Mouse (Mus musculus) kidney, embryonic 16.5 days (tissue): Measurements from ENCODE around the gene Gata1. TPM values are rescaled to one million over a fixed set of nuclear protein-coding genes. Genes with fewer than 3 reads are reported as not detected.
"Not testable (repeated sequence)": the region's sequence is repeated elsewhere in the genome, so short reads cannot be mapped to it uniquely, and the experiment has no call there.

Experiments
- ATAC-seq: fragments of 200-750 bp; cut with Nextera tagmentation; 2 replicates; pipeline ENCODE4 v1.8.0; 2017; ENCODE audit warnings: moderate TSS enrichment; ENCODE audit not compliant: low FRiP score, low TSS enrichment
- H3K27ac ChIP-seq: fragments of 300-500 bp; sonication (generic); 2 replicates; pipeline ENCODE4 v1.5.1; 2014; ENCODE audit warnings: low read length
- H3K27me3 ChIP-seq: fragments of 300-500 bp; sonication (generic); 2 replicates; pipeline ENCODE4 v1.6.1; 2014; ENCODE audit warnings: low read length, control low read depth, mixed read lengths; ENCODE audit not compliant: insufficient read depth
- H3K36me3 ChIP-seq: fragments of 300-500 bp; sonication (generic); 2 replicates; pipeline ENCODE4 v1.6.1; 2014; ENCODE audit warnings: low read length, control low read depth, mixed read lengths; ENCODE audit not compliant: insufficient read depth
- H3K4me1 ChIP-seq: fragments of 300-500 bp; sonication (generic); 2 replicates; pipeline ENCODE4 v1.6.1; 2014; ENCODE audit warnings: low read length, control low read depth, mixed read lengths; ENCODE audit not compliant: insufficient read depth
- H3K4me2 ChIP-seq: fragments of 300-500 bp; sonication (generic); replicated peaks from 2 replicates; pipeline ENCODE4 v1.6.1; 2014; ENCODE audit warnings: low read depth, low read length
- H3K4me3 ChIP-seq: fragments of 300-500 bp; sonication (generic); 2 replicates; pipeline ENCODE4 v1.5.1; 2014; ENCODE audit warnings: mild to moderate bottlenecking, low read length
- H3K9ac ChIP-seq: fragments of 300-500 bp; sonication (generic); replicated peaks from 2 replicates; pipeline ENCODE4 v1.6.1; 2014; ENCODE audit warnings: low read length
- H3K9me3 ChIP-seq: fragments of 300-500 bp; sonication (generic); 2 replicates; pipeline ENCODE4 v1.6.1; 2016; ENCODE audit warnings: low read length, control low read depth
- WGBS: fragments of 180-500 bp; shearing (Covaris S2); extraction: QIAGEN DNeasy Blood & Tissue Kit; methylation state at CpG from one replicate; pipeline ENCODE4 v1.1.7; 2014; 5-methylcytosine and 5-hydroxymethylcytosine counted together
- polyA plus RNA-seq: library from polyadenylated mRNA; unstranded; fragments of >200 nt; fragmentation: Nextera tagmentation; extraction: Ambion mirVana; gene quantifications from 2 replicates; pipeline ENCODE4 v1.2.1, GENCODE M21; 2015

The Gata1 gene
- 0.58 and 0.69 TPM in 2 replicates for polyA plus RNA-seq

DNA sequence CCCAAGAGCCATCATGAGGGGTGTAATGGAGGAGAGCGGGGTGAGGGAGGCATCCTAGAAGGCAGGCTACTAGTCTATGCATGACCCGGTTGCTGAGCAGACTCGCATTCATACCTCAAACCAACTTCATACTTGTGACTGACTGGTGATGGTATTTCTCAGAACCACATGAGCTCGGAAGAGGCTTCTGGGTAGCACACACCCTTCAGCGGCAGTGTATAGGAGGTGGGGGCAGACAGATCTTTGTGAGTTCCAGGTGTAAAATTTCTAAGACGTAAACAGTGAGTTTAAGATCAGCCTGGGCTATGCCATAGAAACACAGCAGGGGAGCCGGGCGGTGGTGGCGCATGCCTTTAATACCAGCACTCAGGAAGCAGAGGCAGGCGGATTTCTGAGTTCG, at the start of gene Gata1:
Gene Gata1 (minus strand): TSS at position 180 of the 400 bp plus-strand sequence.
- Histone ChIP-seq H3K9ac (no peak within 1 kb of the TSS), H3K27me3 (no peaks in the 10 kb centered on the region), H3K4me2 (no peak within 1 kb of the TSS), H3K27ac (no peak within 1 kb of the TSS), H3K9me3 (no peaks in the 10 kb centered on the region), H3K4me3 (no peak within 1 kb of the TSS), H3K36me3 (no peaks in the 10 kb centered on the region), H3K4me1 (no peaks in the 10 kb centered on the region)
- ATAC-seq: no peak
- WGBS: 90% methylated on average over 11 of the region's 11 CpGs

DNA sequence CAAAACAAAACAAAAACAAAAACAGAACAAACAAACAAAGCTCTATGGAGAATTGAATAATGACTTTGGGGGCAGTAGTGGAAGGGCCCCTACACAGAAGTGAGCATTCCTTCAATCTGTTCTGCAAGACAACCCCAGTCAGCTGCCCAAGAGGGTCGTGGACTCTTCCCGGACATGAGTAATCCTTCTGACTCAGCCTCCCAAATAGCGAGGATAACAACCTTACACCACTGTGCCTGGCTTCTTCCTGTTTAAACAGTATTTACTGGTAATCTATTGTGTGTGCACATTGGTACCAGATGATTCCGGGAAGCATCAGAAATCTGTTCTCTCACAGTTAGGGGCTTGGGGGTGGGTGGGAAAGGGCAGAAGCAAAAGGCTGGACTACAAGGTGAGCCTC, 48.9 kb upstream of the Gata1 start:
- no peaks in the 10 kb centered on the region for H3K36me3 ChIP-seq
- WGBS: 65% methylated on average over 4 of the region's 4 CpGs
- no peak for ATAC-seq
- no peak overlapping the region for H3K27ac ChIP-seq
- no peaks in the 10 kb centered on the region for H3K4me1 ChIP-seq
- H3K4me3 ChIP-seq: no peak overlapping the region
- H3K27me3 ChIP-seq: no peaks in the 10 kb centered on the region
- no peaks in the 10 kb centered on the region for H3K9me3 ChIP-seq
- H3K4me2 ChIP-seq: no peak overlapping the region
- no peak overlapping the region for H3K9ac ChIP-seq

DNA sequence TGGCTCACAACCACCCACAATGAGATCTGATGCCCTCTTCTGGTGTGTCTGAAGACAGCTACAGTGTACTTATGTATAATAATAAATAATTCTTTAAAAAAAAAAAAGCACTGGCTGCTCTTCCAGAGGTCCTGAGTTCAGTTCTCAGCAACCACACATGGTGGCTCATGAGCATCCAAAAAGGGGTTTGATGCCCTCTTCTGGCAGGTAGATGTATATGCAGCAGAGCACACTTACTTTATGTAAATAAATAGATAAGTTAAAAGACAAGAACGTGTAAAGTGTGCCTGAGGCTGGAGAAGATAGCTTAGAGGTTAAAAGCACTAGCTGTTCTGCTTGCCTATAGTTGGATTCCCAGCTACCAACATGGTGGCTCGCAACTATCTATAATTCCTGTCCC, 46.9 kb upstream of the Gata1 start:
- 74% methylated on average over 2 of the region's 2 CpGs for WGBS
- Histone ChIP-seq H3K4me1 (no peaks in the 10 kb centered on the region), H3K27ac (no peak overlapping the region), H3K4me3 (no peak overlapping the region), H3K27me3 (no peaks in the 10 kb centered on the region), H3K9me3 (no peaks in the 10 kb centered on the region), H3K36me3 (no peaks in the 10 kb centered on the region), H3K9ac (no peak overlapping the region), H3K4me2 (no peak overlapping the region)
- ATAC-seq: no peak

DNA sequence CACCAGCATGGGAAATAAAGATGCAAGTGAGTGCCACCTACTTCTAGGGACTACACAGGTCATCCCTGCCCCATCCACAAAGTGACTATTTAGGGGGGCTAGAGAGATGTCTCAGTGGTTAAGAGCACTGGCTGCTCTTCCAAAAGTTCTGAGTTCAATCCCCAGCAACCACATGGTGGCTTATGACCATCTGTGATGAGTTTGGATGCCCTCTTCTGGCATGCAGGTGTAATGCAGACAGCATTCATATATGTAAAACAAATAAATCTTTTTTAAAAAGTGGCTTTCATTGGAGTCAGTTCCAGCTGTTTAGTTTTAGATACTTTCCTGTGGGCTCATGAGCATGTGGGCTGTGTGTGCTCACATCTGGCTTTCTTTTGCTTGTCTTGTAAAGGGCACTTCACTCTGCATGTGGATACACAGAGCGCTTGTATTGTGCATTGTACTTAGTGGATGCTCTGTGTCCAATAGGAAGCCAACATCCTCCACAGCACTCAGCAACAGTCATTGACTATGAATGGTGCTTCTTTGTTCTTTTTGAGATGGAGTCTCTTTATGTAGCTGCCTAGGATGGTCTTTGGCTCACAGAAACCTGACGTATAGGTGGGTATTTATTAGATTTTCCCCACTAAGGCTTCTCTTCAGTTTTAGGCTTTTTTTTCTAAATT, 42.4 kb upstream of the Gata1 start:
- WGBS: 91% methylated on average over 2 of the region's 2 CpGs
- no peaks in the 10 kb centered on the region for H3K4me1 ChIP-seq
- H3K4me3 ChIP-seq: no peak overlapping the region
- H3K27me3 ChIP-seq: no peaks in the 10 kb centered on the region
- H3K27ac ChIP-seq: no peak overlapping the region
- no peak overlapping the region for H3K4me2 ChIP-seq
- no peak for ATAC-seq
- no peaks in the 10 kb centered on the region for H3K9me3 ChIP-seq
- no peak overlapping the region for H3K9ac ChIP-seq
- H3K36me3 ChIP-seq: no peaks in the 10 kb centered on the region

DNA sequence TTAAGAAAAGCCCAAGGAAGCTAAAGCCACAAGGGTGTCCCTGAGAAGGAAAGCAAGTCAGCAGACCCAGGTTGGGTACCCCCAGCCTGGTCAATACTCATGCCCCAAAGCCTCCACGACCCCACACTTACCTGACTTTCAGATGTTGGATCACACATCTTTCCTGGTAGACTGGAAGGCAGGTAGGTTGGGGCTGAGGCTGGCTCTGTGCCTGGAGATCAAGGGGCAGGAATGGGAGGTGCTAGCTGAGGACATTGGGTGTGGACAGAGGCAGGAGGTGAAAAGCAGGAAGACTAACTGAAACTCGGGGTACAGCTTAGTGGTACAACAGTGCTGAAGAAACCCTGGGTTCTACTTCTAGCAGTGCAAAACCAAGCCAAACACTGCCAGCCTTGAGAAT, 40.4 kb upstream of the Gata1 start, which contains the start of gene Glod5:
Gene Glod5 (minus strand): TSS at position 207 of the 400 bp plus-strand sequence.
- H3K4me1 ChIP-seq: no peaks in the 10 kb centered on the region
- ATAC-seq: no peak
- no peaks in the 10 kb centered on the region for H3K27me3 ChIP-seq
- no peak within 1 kb of the TSS for H3K9ac ChIP-seq
- H3K27ac ChIP-seq: no peak within 1 kb of the TSS
- H3K4me3 ChIP-seq: no peak within 1 kb of the TSS
- H3K36me3 ChIP-seq: no peaks in the 10 kb centered on the region
- WGBS: 70% methylated on average over 2 of the region's 2 CpGs
- no peak within 1 kb of the TSS for H3K4me2 ChIP-seq
- H3K9me3 ChIP-seq: no peaks in the 10 kb centered on the region

DNA sequence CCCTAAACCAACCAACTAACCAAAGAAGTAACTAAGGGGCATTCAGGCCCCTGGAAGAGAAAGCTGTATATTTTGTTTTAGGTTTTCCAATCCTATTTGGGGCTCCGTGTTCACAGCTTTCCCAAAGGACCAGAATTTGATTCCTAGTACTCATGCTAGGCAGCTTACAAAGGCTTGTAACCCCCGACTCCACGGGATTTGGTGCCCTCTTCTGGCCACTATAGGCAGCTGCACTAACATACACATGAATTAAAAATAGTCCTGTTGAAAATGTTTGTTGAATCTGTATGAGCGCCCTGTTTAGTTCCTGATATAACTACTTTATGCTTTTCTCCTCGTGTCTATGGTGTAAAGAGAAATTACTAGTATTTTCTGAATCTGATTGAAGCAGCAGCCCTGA, 39.3 kb upstream of the Gata1 start:
- no peaks in the 10 kb centered on the region for H3K36me3 ChIP-seq
- ATAC-seq: no peak
- H3K4me2 ChIP-seq: no peak overlapping the region
- no peaks in the 10 kb centered on the region for H3K27me3 ChIP-seq
- no peak overlapping the region for H3K9ac ChIP-seq
- no peaks in the 10 kb centered on the region for H3K4me1 ChIP-seq
- no peak overlapping the region for H3K27ac ChIP-seq
- no peaks in the 10 kb centered on the region for H3K9me3 ChIP-seq
- WGBS: 14% methylated on average over 5 of the region's 5 CpGs
- H3K4me3 ChIP-seq: no peak overlapping the region

DNA sequence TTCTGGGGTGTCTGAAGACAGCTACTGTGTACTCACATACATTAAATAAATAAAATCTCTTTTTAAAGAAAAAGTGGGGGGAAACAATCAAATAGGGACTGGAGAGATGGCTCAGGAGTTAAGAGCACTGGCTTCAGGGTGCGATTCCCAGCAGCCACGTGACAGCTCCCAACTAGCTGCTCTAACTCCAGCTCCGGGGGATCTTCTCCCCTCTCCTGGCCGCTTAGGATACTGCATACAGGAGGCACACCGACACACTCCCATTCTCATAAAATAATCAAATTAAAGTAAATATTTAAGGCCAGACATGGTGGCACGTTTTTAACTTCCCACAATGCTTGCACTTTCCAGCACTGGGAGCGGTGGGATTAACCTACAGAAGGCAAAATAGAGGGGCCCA, 37.8 kb upstream of the Gata1 start:
- H3K27ac ChIP-seq, H3K4me3 ChIP-seq, H3K4me1 ChIP-seq, H3K36me3 ChIP-seq, ATAC-seq, H3K9me3 ChIP-seq, H3K9ac ChIP-seq, H3K27me3 ChIP-seq, H3K4me2 ChIP-seq: not testable (repeated sequence)
- WGBS: 31% methylated on average over 7 of the region's 7 CpGs

DNA sequence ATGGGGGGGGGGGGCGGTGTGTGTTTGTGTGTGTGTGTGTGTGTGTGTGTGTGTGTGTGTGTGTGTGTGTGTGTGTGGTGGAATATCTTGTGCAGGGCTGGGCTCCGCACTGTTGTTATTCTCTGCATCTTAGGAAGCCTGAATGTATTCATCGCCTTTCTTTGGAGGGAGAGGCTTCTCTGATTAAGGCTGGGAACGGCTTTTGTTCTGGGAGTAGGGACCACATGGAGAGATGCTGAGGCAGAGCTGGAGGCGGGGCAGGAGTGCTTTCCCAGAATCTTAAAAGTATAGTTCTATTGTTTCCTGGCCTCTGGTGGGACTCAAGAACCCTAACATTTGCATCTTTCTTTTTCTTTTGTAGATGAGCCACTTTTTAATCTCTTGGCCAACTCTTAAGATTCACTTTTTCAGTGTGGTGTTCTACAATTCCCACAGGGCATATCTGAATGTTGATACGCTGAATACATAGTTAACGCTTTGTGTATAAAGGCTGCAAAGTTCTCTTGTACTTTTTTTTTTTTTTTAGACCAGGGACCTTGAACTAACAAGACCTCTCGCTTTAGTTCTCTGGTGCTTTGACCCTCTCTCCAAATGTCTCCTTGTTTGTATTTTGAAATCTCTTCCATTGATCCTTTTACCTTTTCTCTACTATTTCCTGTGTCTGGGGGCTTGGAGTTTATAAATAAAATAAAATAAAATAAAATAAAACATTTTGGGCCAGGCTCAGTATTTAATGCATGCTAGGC, 35.9 kb upstream of the Gata1 start:
- no peak overlapping the region for H3K27ac ChIP-seq
- H3K4me3 ChIP-seq: no peak overlapping the region
- no peak overlapping the region for H3K9ac ChIP-seq
- no peaks in the 10 kb centered on the region for H3K9me3 ChIP-seq
- no peak for ATAC-seq
- no peaks in the 10 kb centered on the region for H3K27me3 ChIP-seq
- no peak overlapping the region for H3K4me2 ChIP-seq
- H3K4me1 ChIP-seq: no peaks in the 10 kb centered on the region
- H3K36me3 ChIP-seq: no peaks in the 10 kb centered on the region
- WGBS: 39% methylated on average over 8 of the region's 8 CpGs

DNA sequence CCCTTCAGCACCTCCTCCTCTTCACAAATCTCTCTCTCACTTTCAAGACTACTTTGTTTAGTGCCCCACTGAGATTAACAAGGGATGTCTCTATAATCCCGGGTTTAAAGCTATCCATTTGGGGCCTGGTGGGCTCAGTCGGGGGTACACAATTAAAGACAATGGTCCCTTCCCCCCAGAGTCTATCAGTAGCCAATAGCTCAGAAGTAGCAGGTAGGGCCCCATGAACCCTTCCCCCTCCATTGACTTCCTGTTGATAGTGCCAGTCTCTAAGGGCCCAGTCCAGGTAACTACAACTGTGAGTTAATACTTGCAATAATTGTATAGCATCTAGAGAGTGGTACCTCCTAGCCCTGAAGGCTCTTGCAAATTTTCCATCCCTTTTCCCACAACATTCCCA, 35.3 kb upstream of the Gata1 start:
- WGBS: 20% methylated on average over 2 of the region's 2 CpGs
- Histone ChIP-seq H3K27ac (no peak overlapping the region), H3K27me3 (no peaks in the 10 kb centered on the region), H3K9me3 (no peaks in the 10 kb centered on the region), H3K4me2 (no peak overlapping the region), H3K36me3 (no peaks in the 10 kb centered on the region), H3K9ac (no peak overlapping the region), H3K4me1 (no peaks in the 10 kb centered on the region), H3K4me3 (no peak overlapping the region)
- ATAC-seq: no peak

DNA sequence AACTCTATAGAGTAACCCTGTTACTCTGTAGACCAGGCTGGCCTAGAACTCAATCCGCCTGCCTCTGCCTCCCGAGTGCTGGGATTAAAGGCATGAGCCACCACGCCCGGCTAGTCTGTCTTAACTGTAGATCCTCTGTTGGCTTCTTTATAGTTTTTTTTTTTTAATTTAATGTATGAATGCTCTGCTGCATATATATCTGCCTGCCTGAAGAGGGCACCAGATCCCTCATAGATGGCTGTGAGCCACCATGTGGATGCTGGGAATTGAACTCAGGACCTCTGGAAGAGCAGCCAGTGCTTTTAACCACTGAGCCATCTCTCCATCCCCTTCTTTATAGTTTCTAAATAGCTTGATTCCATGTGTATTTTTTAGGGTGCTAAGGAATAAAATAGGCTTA, 31.5 kb upstream of the Gata1 start:
- not testable (repeated sequence) for H3K36me3 ChIP-seq, H3K27ac ChIP-seq, H3K4me2 ChIP-seq, H3K9ac ChIP-seq, H3K4me3 ChIP-seq, H3K27me3 ChIP-seq, ATAC-seq, H3K9me3 ChIP-seq, H3K4me1 ChIP-seq
- 89% methylated on average over 4 of the region's 4 CpGs for WGBS
